Mouse (Mus musculus) liver, embryonic 14.5 days (tissue): ENCODE measurements around the gene Pik3r3. TPM values are rescaled to one million over a fixed set of nuclear protein-coding genes. Genes with fewer than 3 reads are reported as not detected.
"Not testable (repeated sequence)": the region's sequence is repeated elsewhere in the genome, so short reads cannot be mapped to it uniquely, and the experiment has no call there.

ENCODE experiments used
- ATAC-seq: fragments of 200-750 bp; cut with Nextera tagmentation; 2 replicates; pipeline ENCODE4 v1.8.0; 2017; ENCODE audit warnings: moderate number of reproducible peaks, mild to moderate bottlenecking, moderate library complexity; ENCODE audit not compliant: insufficient read depth
- DNase-seq, 3 experiments: peaks; one replicate each; pipeline ENCODE4 v3.0.0-alpha.2; 2012 to 2013; ENCODE audit warnings: low read depth in 3 of 3, low spot score in 3 of 3
- H3K27ac ChIP-seq: fragments of 300-500 bp; sonication (generic); 2 replicates; pipeline ENCODE4 v1.5.1; 2014; ENCODE audit warnings: moderate library complexity, mild to moderate bottlenecking, control low read depth, inconsistent platforms
- H3K27me3 ChIP-seq: fragments of 300-500 bp; sonication (generic); 2 replicates; pipeline ENCODE4 v1.6.1; 2014; ENCODE audit warnings: mild to moderate bottlenecking, low read length, moderate library complexity; ENCODE audit not compliant: control insufficient read depth, insufficient read depth
- H3K36me3 ChIP-seq: fragments of 300-500 bp; sonication (generic); replicated peaks from 2 replicates; pipeline ENCODE4 v1.6.1; 2014; ENCODE audit warnings: low read depth; ENCODE audit not compliant: control insufficient read depth, insufficient read depth
- H3K4me1 ChIP-seq, 2 experiments: fragments of 200-500 bp in 1 of 2; fragments of 300-500 bp in 1 of 2; sonication (generic) in 1 of 2; replicated peaks; 2 replicates each; pipeline ENCODE4 v1.6.1; 2012 to 2014; ENCODE audit warnings: antibody characterized with exemption in 1 of 2, inconsistent platforms in 1 of 2, low read length in 1 of 2; ENCODE audit not compliant: control insufficient read depth in 2 of 2, insufficient read depth in 2 of 2
- H3K4me2 ChIP-seq: fragments of 300-500 bp; sonication (generic); 2 replicates; pipeline ENCODE4 v1.6.1; 2014; ENCODE audit warnings: low read depth, mild to moderate bottlenecking, control low read depth, moderate library complexity
- H3K4me3 ChIP-seq, 2 experiments: fragments of 200-500 bp in 1 of 2; fragments of 300-500 bp in 1 of 2; sonication (generic) in 1 of 2; 2 replicates each; pipeline ENCODE4 v1.5.1; 2012 to 2014; ENCODE audit warnings: low read depth in 2 of 2, low read length in 2 of 2, mild to moderate bottlenecking in 2 of 2, control low read depth in 1 of 2, inconsistent platforms in 1 of 2, moderate library complexity in 1 of 2; ENCODE audit not compliant: insufficient read depth in 1 of 2
- H3K9ac ChIP-seq: fragments of 300-500 bp; sonication (generic); replicated peaks from 2 replicates; pipeline ENCODE4 v1.6.1; 2014; ENCODE audit warnings: mild to moderate bottlenecking, control low read depth, moderate library complexity
- H3K9me3 ChIP-seq: fragments of 300-500 bp; sonication (generic); 2 replicates; pipeline ENCODE4 v1.6.1; 2016; ENCODE audit warnings: low read length, mixed read lengths; ENCODE audit not compliant: control insufficient read depth
- CTCF ChIP-seq: IDR thresholded peaks from 2 replicates; pipeline ENCODE4 v1.5.1; 2016; ENCODE audit warnings: antibody characterized with exemption, low read depth, control low read depth
- EP300 ChIP-seq: IDR thresholded peaks from 2 replicates; pipeline ENCODE4 v1.6.1; 2016; ENCODE audit warnings: antibody characterized with exemption, low read depth
- WGBS: fragments of 180-500 bp; shearing (Covaris S2); extraction: QIAGEN DNeasy Blood & Tissue Kit; methylation state at CpG from one replicate; pipeline ENCODE4 v1.1.7; 2014; ENCODE audit not compliant: insufficient replicate concordance; 5-methylcytosine and 5-hydroxymethylcytosine counted together
- polyA plus RNA-seq, 2 experiments: library from polyadenylated mRNA; depleted of rRNA in 1 of 2; stranded (reverse) in 1 of 2; unstranded in 1 of 2; fragments of >200 nt; fragmentation: Nextera tagmentation in 1 of 2; extraction: Ambion mirVana in 1 of 2; gene quantifications; 2 replicates each; pipeline versions ENCODE4 v1.2.1 to v1.2.3; 2012 to 2014

Pik3r3 gene
- polyA plus RNA-seq, 2 experiments: 0.57 to 0.89 TPM

DNA sequence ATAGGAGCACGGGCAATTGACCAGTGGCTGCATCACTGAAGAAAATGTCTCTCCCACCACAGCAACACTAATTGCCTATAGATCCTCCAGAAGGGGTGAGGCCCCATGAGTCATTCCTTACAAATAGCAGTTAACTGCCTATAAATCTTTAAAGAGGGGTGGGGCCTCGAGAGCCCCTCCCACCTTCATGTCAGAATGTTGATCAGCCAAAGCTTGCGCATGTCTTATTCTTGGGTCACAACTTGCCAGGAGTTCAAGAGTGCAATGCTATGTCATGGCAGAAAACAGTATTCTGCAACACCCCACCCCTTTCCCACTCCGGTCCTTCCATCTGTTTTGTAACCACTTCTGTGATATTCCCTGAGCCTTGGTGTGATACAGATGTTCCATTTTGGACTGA lies 14.9 kb upstream of the Pik3r3 start:
- no peak for DNase-seq
- Histone ChIP-seq H3K4me1 (no peaks in the 10 kb centered on the region), H3K27me3 (no peaks in the 10 kb centered on the region), H3K9me3 (no peaks in the 10 kb centered on the region), H3K4me3 (no peak overlapping the region), H3K36me3 (no peaks in the 10 kb centered on the region), H3K9ac (no peak overlapping the region), H3K27ac (no peak overlapping the region), H3K4me2 (no peak overlapping the region)
- 74% methylated on average over 4 of the region's 4 CpGs for WGBS
- TF ChIP-seq EP300: no peak
- TF ChIP-seq CTCF: no peak
- ATAC-seq: no peak

DNA sequence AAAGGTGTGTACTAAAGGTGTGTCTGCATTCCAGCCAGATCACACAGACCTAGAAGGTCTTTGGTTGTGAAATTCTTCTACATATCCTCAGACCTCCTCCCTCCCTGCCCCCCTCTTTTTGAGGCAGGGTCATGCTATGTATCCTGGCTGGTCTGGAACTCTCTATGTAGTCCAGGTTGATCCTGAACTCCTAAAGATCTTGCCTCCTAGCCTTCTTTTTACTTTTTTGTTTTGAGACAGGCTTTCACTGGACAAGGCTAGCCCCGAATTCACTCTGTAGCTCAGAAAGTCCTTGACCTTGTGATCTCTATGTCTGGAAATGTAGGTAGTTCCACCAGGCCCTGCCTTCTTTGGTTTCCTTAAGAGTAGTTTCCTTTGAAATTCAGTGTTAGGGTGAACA lies 12.5 kb upstream of the Pik3r3 start:
- H3K27ac ChIP-seq: no peak overlapping the region
- no peaks in the 10 kb centered on the region for H3K27me3 ChIP-seq
- ATAC-seq (no peak), DNase-seq (no peak)
- no peak overlapping the region for H3K4me3 ChIP-seq
- no peak for TF ChIP-seq EP300
- TF ChIP-seq CTCF: no peak
- H3K9ac ChIP-seq: no peak overlapping the region
- no peaks in the 10 kb centered on the region for H3K36me3 ChIP-seq
- H3K4me2 ChIP-seq: no peak overlapping the region
- no peaks in the 10 kb centered on the region for H3K4me1 ChIP-seq
- no peaks in the 10 kb centered on the region for H3K9me3 ChIP-seq
- 44% methylated on average over 1 of the region's 1 CpGs for WGBS

GRCm38 (mm10) chr4:116215895-116216605 lies 5.4 kb upstream of the Pik3r3 start:
- H3K4me3 ChIP-seq: no peak overlapping the region
- H3K9ac ChIP-seq: no peak overlapping the region
- no peak overlapping the region for H3K27ac ChIP-seq
- no peak for TF ChIP-seq CTCF
- no peak for TF ChIP-seq EP300
- H3K4me1 ChIP-seq: no peaks in the 10 kb centered on the region; a peak in 1 of 4 replicates
- WGBS: 67% methylated on average over 2 of the region's 2 CpGs
- ATAC-seq: no peak
- no peaks in the 10 kb centered on the region for H3K9me3 ChIP-seq
- DNase-seq: no peak
- no peaks in the 10 kb centered on the region for H3K36me3 ChIP-seq
- H3K4me2 ChIP-seq: no peak overlapping the region
- H3K27me3 ChIP-seq: no peaks in the 10 kb centered on the region

GRCm38 (mm10) chr4:116217046-116217445 lies 4.4 kb upstream of the Pik3r3 start:
- Histone ChIP-seq H3K9me3 (no peaks in the 10 kb centered on the region), H3K4me2 (no peak overlapping the region), H3K4me1 (no peaks in the 10 kb centered on the region; a peak in 1 of 4 replicates), H3K27ac (no peak overlapping the region), H3K9ac (no peak overlapping the region), H3K27me3 (no peaks in the 10 kb centered on the region), H3K4me3 (no peak overlapping the region), H3K36me3 (no peaks in the 10 kb centered on the region)
- no peak for DNase-seq
- WGBS: 56% methylated on average over 2 of the region's 2 CpGs
- no peak for ATAC-seq
- TF ChIP-seq EP300 (no peak), CTCF (no peak)

- DNase-seq, ATAC-seq, H3K4me1 ChIP-seq, H3K4me2 ChIP-seq, H3K27ac ChIP-seq, H3K9me3 ChIP-seq, H3K4me3 ChIP-seq, H3K9ac ChIP-seq, H3K27me3 ChIP-seq, H3K36me3 ChIP-seq: not testable (repeated sequence)
- WGBS: 63% methylated on average over 1 of the region's 1 CpGs
Measured at GRCm38 (mm10) chr4:116217661-116218060, 3.8 kb upstream of the Pik3r3 start.
